Mouse (Mus musculus) lung, postnatal 0 days (tissue): ENCODE data around the gene Reg3g.

ENCODE experiments used
- CTCF ChIP-seq: IDR thresholded peaks from 2 replicates; pipeline ENCODE4 v1.5.1; 2016; ENCODE audit warnings: antibody characterized with exemption, mild to moderate bottlenecking
- EP300 ChIP-seq: IDR thresholded peaks from 2 replicates; pipeline ENCODE4 v1.6.1; 2016; ENCODE audit warnings: antibody characterized with exemption, mild to moderate bottlenecking, control low read depth

DNA sequence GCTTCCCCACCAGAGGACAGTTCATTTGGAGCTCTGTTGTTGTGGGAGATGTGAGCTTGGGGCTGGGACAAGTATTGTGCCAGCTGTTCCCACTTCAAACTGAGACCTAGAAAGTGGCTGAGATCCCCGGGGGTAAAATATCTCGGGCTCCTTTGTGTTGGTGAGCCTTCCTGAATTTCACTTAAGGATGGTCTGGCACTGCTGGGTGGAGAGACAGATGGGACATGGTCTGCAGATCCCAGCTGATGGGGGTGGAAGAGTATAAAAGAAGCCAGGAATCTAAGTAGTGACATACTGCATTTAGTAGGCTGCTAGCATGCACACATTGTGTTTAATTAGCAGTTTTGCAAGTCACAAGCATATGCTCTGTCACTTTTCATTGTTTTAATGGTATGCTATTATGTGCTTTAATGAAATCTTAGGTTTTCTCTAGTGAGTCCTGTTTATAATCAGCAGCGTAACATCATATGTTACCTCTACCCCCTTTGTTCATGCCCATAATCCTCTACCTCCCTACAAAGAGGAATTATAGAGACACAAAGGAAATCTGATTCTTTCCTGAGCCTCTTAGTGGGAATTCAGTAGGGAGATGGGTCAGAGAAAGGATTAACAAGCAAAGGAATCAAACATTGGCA lies 8.4 kb downstream of the Reg3g start:
- no peak for TF ChIP-seq CTCF
- TF ChIP-seq EP300, result no peak
